Mouse (Mus musculus): Measurements from ENCODE around the gene Mgarp. TPM values are rescaled to one million over a fixed set of nuclear protein-coding genes. Genes with fewer than 3 reads are reported as not detected.
A peak's percentile ranks its signal among the peaks of the same experiment; 100 is the strongest.
"Not testable (repeated sequence)": the region's sequence is repeated elsewhere in the genome, so short reads cannot be mapped to it uniquely, and the experiment has no call there.

Gene Mgarp
- polyA plus RNA-seq, 1 experiment: 0.06 TPM

DNA sequence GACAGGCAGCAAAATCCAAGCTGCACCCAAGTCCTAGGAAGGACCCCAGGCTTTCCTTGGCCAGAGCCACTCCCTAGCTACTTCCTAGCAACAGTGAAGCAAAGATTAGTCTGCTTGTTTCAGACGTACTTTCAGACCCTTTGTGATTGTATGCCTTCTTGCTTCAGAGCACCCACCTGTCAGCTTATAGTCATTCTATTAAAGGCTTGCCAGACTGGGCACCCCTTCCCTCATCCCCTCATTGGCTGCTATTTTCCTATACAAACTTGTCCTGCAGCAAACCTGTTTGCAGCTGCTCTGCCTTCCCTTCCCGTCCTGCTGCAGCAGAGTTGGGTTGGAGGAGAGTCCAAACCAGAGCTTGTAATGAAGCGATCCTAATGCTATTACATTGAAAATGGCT is 2.1 kb upstream of the Mgarp start:
- DNase-seq (ENCODE audit: extremely low spot score in 1 of 2, low spot score in 1 of 2): no peak

DNA sequence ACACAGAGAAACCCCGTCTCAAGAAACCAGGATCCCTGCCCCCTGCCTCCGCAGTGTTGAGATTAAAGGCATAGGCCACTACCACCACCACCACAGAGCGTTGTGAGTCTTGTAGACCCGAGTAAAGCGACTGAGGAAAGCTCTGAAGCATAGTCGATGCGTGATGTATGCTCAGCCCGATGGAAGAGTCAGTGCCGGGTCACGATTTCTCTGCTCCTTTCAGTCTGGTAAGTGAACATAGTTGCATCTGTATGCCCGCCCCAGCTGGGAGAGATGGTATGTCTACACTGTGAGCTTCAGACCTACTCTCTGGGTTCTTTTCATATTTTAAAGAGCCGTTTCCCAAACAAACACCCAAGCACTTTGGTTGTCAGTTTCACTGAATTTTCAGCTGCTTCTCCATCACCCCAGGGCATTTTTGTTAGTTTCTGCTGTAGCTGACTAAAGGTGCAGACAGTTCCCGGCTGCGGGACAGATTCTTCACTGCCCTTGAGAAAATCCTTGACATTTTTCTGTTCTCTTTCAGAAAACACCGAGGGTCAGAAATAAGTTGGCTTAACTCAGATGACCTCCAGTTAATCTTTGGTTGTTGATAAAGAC is 1.3 kb upstream of the Mgarp start:
- DNase-seq (ENCODE audit: extremely low spot score in 1 of 2, low spot score in 1 of 2): no peak

DNA sequence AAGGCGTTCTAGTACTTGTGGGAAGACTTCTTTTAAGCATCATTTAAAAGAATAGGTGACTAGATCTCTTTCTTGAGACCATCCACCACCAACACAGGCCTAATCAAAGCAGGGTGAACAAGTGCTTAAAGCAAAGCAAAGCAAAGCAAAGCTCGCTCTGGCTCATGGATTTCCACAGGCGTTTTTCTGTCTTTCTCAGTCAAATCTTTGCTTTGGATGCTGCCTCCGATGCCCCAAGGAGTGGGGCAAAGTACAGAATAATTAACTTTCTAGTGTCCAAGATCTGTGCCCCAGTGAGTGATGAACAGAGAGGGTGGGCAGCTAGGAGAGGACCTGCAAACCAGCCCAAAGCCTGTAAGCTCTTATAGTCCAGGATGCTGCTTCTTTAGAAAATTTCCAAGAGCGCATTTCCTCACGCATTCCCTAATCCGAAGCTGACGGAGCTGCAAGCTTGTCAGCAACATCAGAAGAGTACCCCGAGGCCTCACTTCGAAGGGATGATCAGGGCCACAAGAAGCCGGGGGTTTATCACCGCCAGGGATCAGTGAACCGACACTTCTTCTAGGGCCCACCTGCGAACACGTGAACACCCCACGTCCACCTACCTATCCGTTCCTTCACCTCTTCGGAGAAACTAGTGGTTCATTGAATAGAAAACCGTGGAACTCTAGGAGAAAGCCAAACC is 935 bp downstream of the Mgarp start:
- DNase-seq (ENCODE audit: extremely low spot score in 1 of 2, low spot score in 1 of 2): no peak

DNA sequence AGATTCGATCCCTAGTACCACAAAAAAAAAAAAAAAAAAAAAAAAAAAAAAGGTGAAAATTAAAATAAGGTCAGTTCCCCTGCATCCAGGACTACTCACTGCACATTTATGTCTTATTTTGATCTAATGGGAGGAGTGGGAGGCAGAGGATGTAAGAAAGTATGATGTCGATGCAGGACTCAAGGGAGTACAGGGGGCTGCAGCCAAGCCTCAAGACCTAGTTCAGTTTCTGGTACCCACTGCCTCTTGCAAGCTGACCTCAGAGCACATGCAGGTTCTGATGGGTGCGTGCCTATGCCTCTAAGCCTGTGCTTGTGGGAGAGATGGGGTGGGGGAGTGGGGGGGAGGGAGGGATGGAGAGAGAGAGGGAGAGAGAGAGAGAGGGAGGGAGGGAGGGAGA is 1.7 kb downstream of the Mgarp start:
- no peak for DNase-seq (ENCODE audit: extremely low spot score in 1 of 2, low spot score in 1 of 2)

DNA sequence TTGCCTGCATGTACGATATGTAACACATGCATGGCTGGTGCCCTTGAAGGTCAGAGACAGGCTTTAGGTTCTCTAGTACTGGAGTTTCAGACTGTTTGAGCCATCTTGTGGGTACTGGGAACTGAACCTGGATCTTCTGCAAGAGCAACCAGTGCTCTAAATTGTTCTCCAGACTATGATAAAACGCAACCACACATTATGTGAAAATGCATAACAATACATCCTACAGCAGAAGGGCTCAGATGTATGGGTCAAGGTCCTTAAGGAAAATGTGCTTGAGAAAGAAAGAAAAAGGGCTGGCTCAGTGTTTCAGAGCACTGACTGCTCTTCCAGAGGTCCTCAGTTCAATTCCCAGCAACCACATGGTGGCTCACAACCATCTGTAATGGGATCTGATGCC is 2.9 kb downstream of the Mgarp start:
- DNase-seq (ENCODE audit: extremely low spot score in 1 of 2, low spot score in 1 of 2): no peak

DNA sequence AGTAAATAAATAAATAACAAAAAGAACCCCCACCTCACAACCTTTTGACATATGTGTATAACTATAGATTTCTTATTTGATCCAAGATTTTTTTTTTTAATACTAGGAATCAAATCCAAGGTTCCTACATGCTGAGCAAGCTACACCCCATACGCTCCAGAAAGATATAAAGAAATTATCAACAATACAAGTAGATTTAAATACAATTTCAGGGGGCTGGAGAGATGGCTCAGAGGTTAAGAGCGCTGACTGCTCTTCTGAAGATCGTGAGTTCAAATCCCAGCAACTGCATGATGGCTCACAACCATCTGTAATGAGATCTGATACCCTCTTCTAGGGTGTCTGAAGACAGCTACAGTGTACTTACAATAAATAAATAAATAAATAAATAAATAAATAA is 3.5 kb downstream of the Mgarp start:
- not testable (repeated sequence) for DNase-seq (ENCODE audit: extremely low spot score in 1 of 2, low spot score in 1 of 2)

DNA sequence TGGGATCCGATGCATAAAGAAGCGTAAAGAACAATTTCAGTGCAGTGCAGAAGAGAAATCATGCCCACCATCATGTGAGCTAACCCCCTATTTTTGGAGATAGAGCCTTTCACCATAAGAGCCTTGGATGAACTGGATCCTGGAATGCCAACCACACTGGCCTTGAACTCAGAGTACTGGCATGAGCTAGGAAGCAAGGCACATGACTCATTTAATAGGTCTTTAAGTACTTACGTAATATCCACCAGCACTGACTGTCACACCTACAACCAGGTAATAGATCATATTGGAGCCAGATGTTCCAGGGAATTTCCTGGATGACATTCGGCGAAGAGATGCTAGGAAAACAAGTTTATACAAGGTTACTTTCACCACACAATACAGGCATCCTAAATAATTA is 4.9 kb downstream of the Mgarp start:
- DNase-seq (ENCODE audit: extremely low spot score in 1 of 2, low spot score in 1 of 2): no peak

DNA sequence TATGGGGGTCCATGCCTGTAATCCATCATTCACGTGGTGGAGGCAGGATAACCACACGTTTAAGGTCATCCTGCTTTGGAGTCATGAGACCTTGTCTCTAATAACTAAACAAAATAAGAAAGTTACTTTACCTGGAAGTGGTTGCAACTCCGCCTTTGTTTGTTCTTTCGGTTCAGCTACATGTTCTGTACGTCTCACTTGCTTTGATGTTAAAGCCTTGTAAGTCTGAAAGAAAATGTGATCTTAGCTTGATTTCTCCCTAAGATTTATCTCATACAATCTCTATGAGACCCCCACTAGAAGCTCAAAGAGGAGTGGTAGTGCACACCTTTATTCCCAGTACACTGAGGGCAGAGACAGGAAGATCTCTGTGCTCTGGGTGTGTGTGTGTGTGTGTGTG is 5.4 kb downstream of the Mgarp start:
- DNase-seq (ENCODE audit: extremely low spot score in 1 of 2, low spot score in 1 of 2): no peak

DNA sequence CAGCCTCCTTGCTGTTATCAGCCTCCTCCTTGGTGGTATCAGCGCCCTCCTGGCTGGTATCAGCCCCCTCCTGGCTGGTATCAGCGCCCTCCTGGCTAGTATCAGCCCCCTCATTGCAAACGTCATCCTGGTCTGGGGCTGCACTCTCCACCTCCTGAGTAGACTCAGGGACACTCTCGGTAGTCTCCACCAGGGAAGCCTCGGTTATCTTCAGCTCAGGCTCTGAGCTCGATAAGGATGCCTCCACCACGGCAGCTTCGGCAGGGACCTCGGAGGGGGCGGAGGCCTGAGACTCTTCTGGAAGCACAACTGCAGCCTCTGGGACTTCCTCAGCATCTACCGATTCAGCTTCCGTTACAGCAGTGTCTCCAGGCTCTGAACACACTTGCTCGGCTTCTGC is 7.6 kb downstream of the Mgarp start:
- DNase-seq (ENCODE audit: extremely low spot score in 1 of 2, low spot score in 1 of 2): no peak

DNA sequence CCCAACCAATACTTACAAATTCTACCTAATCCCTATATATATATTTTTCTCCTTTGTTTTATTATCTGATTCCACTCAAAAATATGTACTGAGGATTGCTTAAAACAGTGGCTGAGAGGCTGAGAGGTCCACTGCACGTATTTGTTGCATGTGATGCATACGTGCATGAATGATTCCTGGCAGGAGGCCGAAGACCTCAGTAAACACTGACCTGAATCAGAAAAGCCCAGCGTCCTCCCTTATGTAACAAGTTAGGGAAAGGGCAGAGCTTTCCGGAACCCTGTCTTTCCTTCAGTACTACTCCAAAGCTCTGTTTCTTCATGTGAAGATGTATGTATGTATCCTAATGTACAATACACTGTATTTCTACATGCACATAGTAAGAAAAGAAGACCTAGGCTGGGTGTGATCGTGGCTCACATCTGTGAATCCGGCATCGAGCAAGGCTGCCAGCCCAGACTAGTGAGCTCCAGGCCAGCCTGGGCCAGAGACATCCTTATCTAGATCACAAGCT is 8.6 kb downstream of the Mgarp start:
- no peak for DNase-seq (ENCODE audit: extremely low spot score in 1 of 2, low spot score in 1 of 2)

DNA sequence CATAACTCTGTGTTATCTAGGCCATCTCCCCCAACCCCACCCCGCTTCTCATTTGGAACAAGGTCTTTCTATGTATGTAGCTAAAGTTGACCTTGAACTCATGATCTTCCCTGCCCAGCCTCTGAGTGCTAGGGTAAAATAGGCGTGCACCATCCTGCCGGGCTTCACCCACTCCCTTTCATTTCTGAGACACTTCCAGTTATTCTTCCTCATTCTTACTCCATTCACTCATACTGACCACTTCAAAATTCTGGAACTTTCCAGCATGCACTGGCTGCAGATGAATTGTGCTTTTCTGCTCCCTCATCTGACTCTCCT is 9.4 kb downstream of the Mgarp start:
- DNase-seq (ENCODE audit: extremely low spot score in 1 of 2, low spot score in 1 of 2): no peak

DNA sequence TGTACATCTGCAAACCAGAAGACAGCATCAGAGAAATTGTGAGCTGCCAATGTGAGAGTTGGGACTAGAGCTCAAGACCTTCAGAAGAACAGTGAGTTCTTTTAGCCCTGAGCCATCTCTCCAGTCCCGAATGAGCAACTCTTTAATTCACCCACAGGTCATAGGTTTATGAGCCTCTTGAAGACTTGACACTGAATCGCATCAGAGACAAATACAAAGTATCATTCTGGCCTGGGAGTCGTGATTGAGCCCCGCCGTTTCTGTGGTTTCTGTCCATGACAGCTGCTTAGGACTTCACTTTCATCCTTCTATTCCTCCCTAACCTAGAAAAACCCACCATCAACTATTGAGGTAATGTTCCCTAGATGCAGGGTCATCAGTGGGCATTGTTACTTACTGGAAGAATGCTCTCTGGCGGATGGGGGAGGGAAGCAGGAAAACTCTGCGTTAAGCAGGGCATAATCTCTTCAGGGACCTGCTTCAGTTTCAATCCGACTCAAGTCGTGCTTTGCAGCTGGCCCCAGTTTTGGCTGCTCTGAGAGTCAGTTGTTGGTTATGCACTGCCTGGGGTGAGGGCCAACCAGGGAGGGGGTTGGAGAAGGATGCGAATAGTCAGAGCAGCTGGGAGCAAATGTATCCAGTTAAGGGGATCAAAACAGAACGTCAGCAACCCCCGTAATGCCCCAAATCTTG is 10.0 kb downstream of the Mgarp start:
- DNase-seq (ENCODE audit: extremely low spot score in 1 of 2, low spot score in 1 of 2): no peak

DNA sequence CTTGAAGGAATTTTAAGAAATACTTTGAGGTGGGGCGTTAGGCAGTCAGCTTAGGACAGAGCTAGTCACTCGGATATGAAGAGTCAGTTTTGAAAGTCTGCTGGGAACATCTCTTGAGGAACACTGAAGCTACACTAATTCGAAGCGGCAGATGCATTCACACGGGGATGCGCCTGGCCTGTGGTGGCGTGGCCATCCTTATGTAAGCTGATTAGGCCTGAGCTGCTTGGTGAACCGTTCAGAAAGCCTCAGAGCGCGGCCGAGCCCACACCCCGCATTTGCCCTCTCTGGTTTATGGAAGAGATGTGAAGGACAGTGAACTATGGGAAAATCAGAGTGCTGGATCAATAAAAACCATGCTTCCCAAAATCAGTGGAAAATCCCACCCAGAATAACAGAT is 13.1 kb downstream of the Mgarp start:
- no peak for DNase-seq (ENCODE audit: extremely low spot score in 1 of 2, low spot score in 1 of 2)

DNA sequence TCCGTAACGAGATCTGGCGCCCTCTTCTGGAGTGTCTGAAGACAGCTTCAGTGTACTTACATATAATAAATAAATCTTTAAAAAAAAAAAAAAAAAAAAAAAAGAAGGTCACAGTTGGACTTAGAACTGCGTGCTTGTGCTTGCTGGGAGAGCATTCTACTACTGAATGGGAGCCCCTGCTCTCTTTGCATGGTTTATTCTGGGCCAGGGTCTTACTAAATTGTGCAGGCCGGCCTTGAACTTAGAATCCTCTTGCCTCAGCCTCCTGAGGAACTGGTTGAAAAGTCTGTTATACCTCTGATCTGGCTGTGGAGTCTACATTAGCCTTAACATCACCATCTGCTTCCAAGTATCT is 15.9 kb downstream of the Mgarp start:
- DNase-seq (ENCODE audit: extremely low spot score in 1 of 2, low spot score in 1 of 2): no peak

DNA sequence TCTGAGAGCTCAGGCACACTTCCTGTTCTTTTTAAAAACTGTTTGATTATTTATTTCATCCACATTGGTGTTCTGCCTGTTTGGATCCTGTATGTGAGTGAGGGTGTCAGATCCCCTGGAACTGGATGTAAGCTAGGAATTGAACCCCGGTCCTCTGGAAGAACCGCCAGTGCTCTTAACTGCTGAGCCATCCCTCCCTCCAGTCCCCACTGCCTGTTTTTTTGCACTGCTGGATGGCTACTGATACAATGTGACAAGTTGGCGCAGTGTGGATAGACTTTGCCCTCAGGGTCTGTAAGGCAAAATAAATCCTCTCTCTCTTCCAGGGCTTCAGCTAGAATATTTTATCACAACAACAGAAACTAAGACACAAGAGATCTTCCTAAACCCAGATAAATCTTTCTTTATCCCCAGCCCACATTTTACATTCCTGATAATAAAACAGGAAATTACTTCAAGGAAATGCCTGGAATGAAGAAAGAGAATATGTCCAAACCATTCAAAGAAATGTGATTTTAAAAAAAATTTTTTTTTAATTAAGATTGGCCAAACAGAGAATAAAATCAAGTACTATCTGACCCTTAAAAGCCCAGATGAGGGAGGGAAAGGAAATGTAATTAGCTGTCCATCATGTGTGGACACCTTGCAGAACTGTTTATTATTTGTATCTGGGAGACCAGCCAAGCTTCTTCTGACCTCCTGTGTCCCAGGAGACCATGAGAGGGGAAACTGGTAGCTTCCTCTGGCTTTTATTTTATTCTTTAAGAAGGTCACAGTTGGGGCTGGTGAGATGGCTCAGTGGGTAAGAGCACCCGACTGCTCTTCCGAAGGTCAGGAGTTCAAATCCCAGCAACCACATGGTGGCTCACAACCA is 16.5 kb downstream of the Mgarp start:
- DNase-seq (ENCODE audit: extremely low spot score in 1 of 2, low spot score in 1 of 2): no peak

DNA sequence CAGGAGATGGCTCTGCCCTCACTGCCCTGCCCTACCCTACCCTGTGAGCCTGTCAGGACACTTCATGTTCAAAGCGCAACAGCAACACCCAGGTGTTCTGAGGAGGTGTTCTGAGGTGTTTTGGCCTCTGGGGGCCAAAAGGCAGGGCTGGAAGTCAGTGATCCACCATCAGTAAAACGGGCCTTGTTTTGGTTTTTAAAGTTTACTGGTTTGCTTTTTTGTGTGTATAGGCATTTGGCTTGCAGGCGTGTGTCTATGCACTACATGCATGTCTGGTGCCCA is 17.9 kb downstream of the Mgarp start:
- DNase-seq (ENCODE audit: extremely low spot score in 1 of 2, low spot score in 1 of 2): no peak

DNA sequence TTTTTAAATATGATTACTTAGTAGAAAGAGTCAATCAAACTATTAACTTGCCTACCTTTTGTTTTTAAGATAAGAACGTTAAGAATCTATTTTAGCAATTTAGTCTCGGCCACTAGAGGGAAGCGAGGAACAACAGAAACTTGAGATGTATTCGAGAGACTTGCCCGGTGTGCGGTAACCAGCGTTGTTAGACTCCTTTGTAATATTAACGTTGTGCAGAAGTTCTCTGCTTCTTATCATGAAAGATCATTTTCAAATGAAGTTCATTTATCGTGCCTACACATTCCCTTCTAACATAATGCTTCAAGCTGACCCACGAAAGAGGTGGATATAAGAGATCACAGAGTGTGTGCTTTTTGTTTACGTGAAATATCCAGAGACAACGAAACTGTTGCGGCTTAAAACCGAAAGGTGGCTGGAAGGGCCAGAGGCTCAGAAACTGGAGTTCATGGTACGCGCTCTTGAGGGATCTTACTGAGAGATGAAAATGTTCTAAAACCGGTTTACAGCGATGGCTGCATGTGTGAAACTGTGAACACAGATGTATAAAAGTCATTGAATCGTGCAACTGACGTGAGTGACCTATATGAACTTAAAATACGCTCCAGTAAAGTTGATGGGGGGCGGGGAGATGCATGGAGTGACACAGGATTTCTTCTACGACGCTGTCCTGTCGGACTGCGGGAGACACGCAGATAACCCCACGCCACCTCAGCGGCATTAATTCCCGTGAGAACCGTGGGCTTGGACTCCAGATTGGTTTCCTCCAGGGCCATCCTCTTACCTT is 18.5 kb downstream of the Mgarp start:
- DNase-seq (ENCODE audit: extremely low spot score in 1 of 2, low spot score in 1 of 2): peak in 1 of 2 experiments; percentile 39

DNA sequence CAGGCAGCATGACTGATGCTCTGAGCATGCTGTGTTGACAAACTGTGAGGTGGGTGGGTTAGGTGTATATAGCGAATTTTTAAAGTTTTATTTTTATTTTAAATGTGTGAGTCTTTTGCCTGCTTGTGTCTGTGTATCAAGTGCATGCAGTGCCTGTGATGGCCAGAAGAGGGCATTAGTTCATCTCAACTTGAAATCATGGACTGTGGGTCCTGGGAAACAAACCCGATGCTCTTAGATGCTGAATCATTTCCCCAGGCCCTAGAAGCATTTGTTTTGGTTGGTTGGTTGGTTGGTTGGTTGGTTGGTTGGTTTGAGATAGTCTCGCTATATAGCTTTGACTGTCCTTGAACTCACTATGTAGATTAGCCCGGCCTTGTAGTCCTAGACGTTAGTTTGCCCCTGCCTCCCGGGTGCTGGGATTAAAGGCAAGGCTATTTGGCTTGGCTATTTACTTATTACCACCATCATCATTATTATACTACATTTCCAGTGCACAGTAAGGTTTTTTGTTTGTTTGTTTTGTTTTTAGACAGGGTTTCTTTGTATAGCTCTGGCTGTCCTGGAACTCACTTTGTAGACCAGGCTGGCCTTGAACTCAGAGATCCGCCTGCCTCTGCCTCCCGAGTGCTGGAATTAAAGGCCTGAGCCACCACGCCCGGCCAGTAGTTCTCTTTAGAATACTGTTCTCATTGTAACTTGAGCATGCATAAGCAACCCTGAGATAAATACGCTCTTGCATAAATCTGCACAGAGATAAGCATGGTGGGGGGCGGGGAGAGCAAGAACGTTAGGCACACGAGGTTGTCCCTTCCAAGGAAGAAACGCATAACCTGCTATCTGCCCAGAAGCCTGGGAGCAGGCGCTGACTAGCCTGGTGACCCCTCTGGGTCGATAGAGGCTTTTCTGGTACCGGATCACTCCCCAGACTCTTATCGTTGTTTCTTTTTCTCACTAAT is 21.0 kb downstream of the Mgarp start:
- DNase-seq (ENCODE audit: extremely low spot score in 1 of 2, low spot score in 1 of 2): peak in 1 of 2 experiments; percentile 40

DNA sequence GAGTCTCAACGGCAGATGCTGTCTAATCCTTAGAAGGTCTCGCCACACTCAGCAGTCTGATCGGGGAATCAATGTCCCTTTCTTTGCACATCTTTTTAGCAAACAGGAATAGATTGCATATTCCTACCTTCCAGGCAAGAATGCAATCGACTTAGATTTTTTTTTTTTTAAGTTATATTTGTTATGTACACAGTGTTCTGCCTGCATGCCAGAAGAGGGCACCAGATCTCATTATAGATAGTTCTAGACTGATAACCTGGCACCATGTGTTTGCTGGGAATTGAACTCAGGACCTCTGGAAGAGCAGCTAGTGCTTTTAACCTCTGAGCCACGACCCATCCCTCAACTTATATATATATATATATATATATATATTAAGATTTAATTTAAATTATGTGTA is 23.0 kb downstream of the Mgarp start:
- DNase-seq (ENCODE audit: extremely low spot score in 1 of 2, low spot score in 1 of 2): no peak

DNA sequence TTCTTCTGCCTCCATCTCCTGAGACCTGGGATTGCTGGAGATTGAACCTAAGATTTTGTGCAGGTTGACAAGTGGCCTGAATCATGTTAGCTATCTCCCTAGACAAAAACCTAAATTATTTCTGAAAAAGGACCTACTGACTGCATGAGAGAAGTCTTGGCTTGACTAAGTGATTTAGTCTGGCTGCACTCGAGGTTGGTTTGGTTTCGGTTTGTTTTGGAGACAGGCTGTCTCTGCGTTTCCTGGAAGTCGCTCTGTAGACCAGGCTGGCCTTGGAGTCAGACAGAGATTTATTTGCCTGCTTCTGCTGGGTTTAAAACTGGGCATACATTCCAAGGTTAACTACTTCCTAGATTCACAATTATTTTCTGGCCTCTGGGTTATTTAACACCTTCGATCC is 23.7 kb downstream of the Mgarp start:
- no peak for DNase-seq (ENCODE audit: extremely low spot score in 1 of 2, low spot score in 1 of 2)

All from frontal cortex, adult 2 months (tissue).